Mouse (Mus musculus) heart, adult 2 months (tissue): ENCODE results near the gene Fam71d.

ENCODE experiments used
- CTCF ChIP-seq: fragments of 200-600 bp; IDR thresholded peaks from 2 replicates; pipeline ENCODE4 v1.8.1; 2022; ENCODE audit warnings: antibody characterized with exemption, mild to moderate bottlenecking, moderate library complexity
- POLR2A ChIP-seq: fragments of 200-500 bp; IDR thresholded peaks from 2 replicates; pipeline ENCODE4 v1.6.1; 2011; ENCODE audit warnings: mild to moderate bottlenecking, low read depth, low read length, control low read depth; ENCODE audit not compliant: insufficient read depth

DNA sequence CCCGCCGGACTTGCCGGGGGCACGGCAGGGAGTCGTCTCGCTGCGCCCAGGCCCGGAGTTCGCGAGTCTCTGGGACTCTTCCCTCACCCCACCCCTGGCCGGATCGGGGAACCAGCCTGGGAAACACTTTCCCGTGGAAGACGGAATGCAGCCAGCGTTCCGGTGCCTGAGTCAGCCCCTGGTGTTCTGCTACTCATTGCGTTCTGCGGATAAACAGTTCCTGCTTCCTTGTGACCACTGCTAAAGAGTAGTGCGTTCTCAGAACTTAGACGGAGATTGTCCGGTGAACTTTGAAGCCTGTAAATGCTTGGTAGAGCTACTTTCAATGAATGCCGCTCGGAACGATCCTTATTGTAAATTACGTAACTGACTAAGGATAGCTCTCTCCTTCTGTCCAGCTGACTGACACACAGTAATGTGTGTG is 58.1 kb downstream of the Fam71d start:
- TF ChIP-seq CTCF, result no peak
- no peak for TF ChIP-seq POLR2A
